Mouse (Mus musculus) neural tube, embryonic 13.5 days (tissue): ENCODE measurements at regions not wholly inside any gene's neighbourhood (a gene's known extent, or its start where the extent isn't known, plus 50 kb on each side); places are given as distances from the start of the nearest gene placed in this dataset.
A peak's percentile ranks its signal among the peaks of the same experiment; 100 is the strongest.

Source experiments
- ATAC-seq: fragments of 200-750 bp; cut with Nextera tagmentation; 2 replicates; pipeline ENCODE4 v1.8.0; 2017; ENCODE audit warnings: low read depth, mild to moderate bottlenecking, moderate TSS enrichment, moderate library complexity
- H3K27ac ChIP-seq: fragments of 300-500 bp; sonication (generic); replicated peaks from 2 replicates; pipeline ENCODE4 v1.5.1; 2015; ENCODE audit warnings: moderate library complexity, mild to moderate bottlenecking, inconsistent platforms
- H3K27me3 ChIP-seq: fragments of 300-500 bp; sonication (generic); 2 replicates; pipeline ENCODE4 v1.6.1; 2015; ENCODE audit warnings: mild to moderate bottlenecking, inconsistent platforms
- H3K36me3 ChIP-seq: fragments of 300-500 bp; sonication (generic); 2 replicates; pipeline ENCODE4 v1.6.1; 2015; ENCODE audit warnings: mild to moderate bottlenecking, inconsistent platforms
- H3K4me1 ChIP-seq: fragments of 300-500 bp; sonication (generic); replicated peaks from 2 replicates; pipeline ENCODE4 v1.6.1; 2015; ENCODE audit warnings: inconsistent platforms
- H3K4me2 ChIP-seq: fragments of 300-500 bp; sonication (generic); 2 replicates; pipeline ENCODE4 v1.6.1; 2015; ENCODE audit warnings: inconsistent platforms, mild to moderate bottlenecking, moderate library complexity
- H3K4me3 ChIP-seq: fragments of 300-500 bp; sonication (generic); 2 replicates; pipeline ENCODE4 v1.5.1; 2015; ENCODE audit warnings: mild to moderate bottlenecking, inconsistent platforms
- H3K9ac ChIP-seq: fragments of 300-500 bp; sonication (generic); 2 replicates; pipeline ENCODE4 v1.6.1; 2015; ENCODE audit warnings: moderate library complexity, mild to moderate bottlenecking, inconsistent platforms
- H3K9me3 ChIP-seq: fragments of 300-500 bp; sonication (generic); 2 replicates; pipeline ENCODE4 v1.6.1; 2016; ENCODE audit warnings: inconsistent platforms
- WGBS: fragments of 180-500 bp; shearing (Covaris S2); methylation state at CpG from one replicate; pipeline ENCODE4 v1.1.7; 2015; 5-methylcytosine and 5-hydroxymethylcytosine counted together

- peaks cover 15% of the 10 kb centered on the region; the same call in 1 of the 2 replicates for H3K4me1 ChIP-seq
- ATAC-seq: no peak
- no peak overlapping the region for H3K4me2 ChIP-seq
- no peaks in the 10 kb centered on the region for H3K9me3 ChIP-seq
- 45% methylated on average over 8 of the region's 8 CpGs for WGBS
- no peak overlapping the region for H3K4me3 ChIP-seq
- H3K27me3 ChIP-seq: peaks cover 10% of the 10 kb centered on the region; the same call in 1 of the 2 replicates
- no peaks in the 10 kb centered on the region for H3K36me3 ChIP-seq
- H3K27ac ChIP-seq: no peak overlapping the region
- no peak overlapping the region for H3K9ac ChIP-seq
Observed at GRCm38 (mm10) chr4:135041921-135042320, 78.5 kb upstream of the Runx3 start.

GRCm38 (mm10) chr4:135042501-135042900 lies 78.0 kb upstream of the Runx3 start:
- no peak overlapping the region for H3K4me3 ChIP-seq
- ATAC-seq: no peak
- no peak overlapping the region for H3K27ac ChIP-seq
- no peaks in the 10 kb centered on the region for H3K36me3 ChIP-seq
- H3K9me3 ChIP-seq: no peaks in the 10 kb centered on the region
- 94% methylated on average over 1 of the region's 1 CpGs for WGBS
- peaks cover 15% of the 10 kb centered on the region; the same call in 1 of the 2 replicates for H3K4me1 ChIP-seq
- no peak overlapping the region for H3K9ac ChIP-seq
- H3K4me2 ChIP-seq: no peak overlapping the region
- peaks cover 11% of the 10 kb centered on the region; the same call in 1 of the 2 replicates for H3K27me3 ChIP-seq

GRCm38 (mm10) chr4:135045054-135045453 lies 75.4 kb upstream of the Runx3 start:
- WGBS: 62% methylated on average over 16 of the region's 16 CpGs
- Histone ChIP-seq H3K4me1 (peaks cover 18% of the 10 kb centered on the region), H3K4me3 (no peak overlapping the region), H3K27ac (no peak overlapping the region), H3K9me3 (no peaks in the 10 kb centered on the region), H3K4me2 (no peak overlapping the region), H3K36me3 (no peaks in the 10 kb centered on the region), H3K9ac (no peak overlapping the region), H3K27me3 (peaks cover 9% of the 10 kb centered on the region; the same call in 1 of the 2 replicates)
- no peak for ATAC-seq

- Histone ChIP-seq H3K27me3 (0 out of 2 replicates have a peak, but pooled peaks cover 6% of the 10 kb centered on the region), H3K36me3 (no peaks in the 10 kb centered on the region), H3K4me2 (no peak overlapping the region), H3K4me3 (no peak overlapping the region), H3K9ac (no peak overlapping the region), H3K9me3 (no peaks in the 10 kb centered on the region), H3K27ac (no peak overlapping the region), H3K4me1 (peaks cover 23% of the 10 kb centered on the region)
- no peak for ATAC-seq
- 84% methylated on average over 7 of the region's 7 CpGs for WGBS
Observed at GRCm38 (mm10) chr4:135046619-135047018, 73.8 kb upstream of the Runx3 start.

- 70% methylated on average over 6 of the region's 6 CpGs for WGBS
- H3K9me3 ChIP-seq: no peaks in the 10 kb centered on the region
- no peak overlapping the region for H3K27ac ChIP-seq
- ATAC-seq: no peak
- H3K4me2 ChIP-seq: no peak overlapping the region
- no peak overlapping the region for H3K9ac ChIP-seq
- peaks cover 23% of the 10 kb centered on the region for H3K4me1 ChIP-seq
- H3K4me3 ChIP-seq: no peak overlapping the region
- H3K36me3 ChIP-seq: no peaks in the 10 kb centered on the region
- 0 out of 2 replicates have a peak, but pooled peaks cover 6% of the 10 kb centered on the region for H3K27me3 ChIP-seq
Observed at GRCm38 (mm10) chr4:135047251-135047650, 73.2 kb upstream of the Runx3 start.

- WGBS: 83% methylated on average over 5 of the region's 5 CpGs
- no peaks in the 10 kb centered on the region for H3K36me3 ChIP-seq
- 0 out of 2 replicates have a peak, but pooled peaks cover 6% of the 10 kb centered on the region for H3K27me3 ChIP-seq
- H3K9ac ChIP-seq: no peak overlapping the region
- ATAC-seq: no peak
- H3K4me3 ChIP-seq: no peak overlapping the region
- no peak overlapping the region for H3K4me2 ChIP-seq
- H3K27ac ChIP-seq: no peak overlapping the region
- peaks cover under 1% of the 10 kb centered on the region; the same call in 1 of the 2 replicates for H3K9me3 ChIP-seq
- H3K4me1 ChIP-seq: peaks cover 23% of the 10 kb centered on the region
Observed at GRCm38 (mm10) chr4:135047771-135048170, 72.7 kb upstream of the Runx3 start.

- Histone ChIP-seq H3K4me1 (peaks cover 20% of the 10 kb centered on the region), H3K4me3 (no peak overlapping the region), H3K9ac (no peak overlapping the region), H3K4me2 (no peak overlapping the region), H3K27me3 (0 out of 2 replicates have a peak, but pooled peaks cover 6% of the 10 kb centered on the region), H3K9me3 (peaks cover 6% of the 10 kb centered on the region; the same call in 1 of the 2 replicates), H3K36me3 (no peaks in the 10 kb centered on the region), H3K27ac (peak overlapping the region; percentile 74)
- peak; percentile 85 for ATAC-seq
- 18% methylated on average over 10 of the region's 10 CpGs for WGBS
Observed at GRCm38 (mm10) chr4:135049924-135050323, 70.5 kb upstream of the Runx3 start.

- no peak for ATAC-seq
- Histone ChIP-seq H3K36me3 (no peaks in the 10 kb centered on the region), H3K9ac (no peak overlapping the region), H3K4me1 (peaks cover 17% of the 10 kb centered on the region), H3K27me3 (0 out of 2 replicates have a peak, but pooled peaks cover 5% of the 10 kb centered on the region), H3K27ac (no peak overlapping the region), H3K4me2 (no peak overlapping the region), H3K4me3 (no peak overlapping the region), H3K9me3 (peaks cover 6% of the 10 kb centered on the region; the same call in 1 of the 2 replicates)
- 81% methylated on average over 11 of the region's 11 CpGs for WGBS
Observed at GRCm38 (mm10) chr4:135051466-135051865, 69.0 kb upstream of the Runx3 start.

- Histone ChIP-seq H3K4me3 (no peak overlapping the region), H3K36me3 (no peaks in the 10 kb centered on the region), H3K4me2 (no peak overlapping the region), H3K9ac (no peak overlapping the region), H3K27me3 (0 out of 2 replicates have a peak, but pooled peaks cover 3% of the 10 kb centered on the region), H3K9me3 (peaks cover 6% of the 10 kb centered on the region; the same call in 1 of the 2 replicates), H3K4me1 (peaks cover 17% of the 10 kb centered on the region), H3K27ac (no peak overlapping the region)
- no peak for ATAC-seq
- 97% methylated on average over 11 of the region's 11 CpGs for WGBS
Observed at GRCm38 (mm10) chr4:135053585-135053984, 66.9 kb upstream of the Runx3 start.

GRCm38 (mm10) chr4:135054353-135054752 lies 66.1 kb upstream of the Runx3 start:
- Histone ChIP-seq H3K36me3 (no peaks in the 10 kb centered on the region), H3K9ac (no peak overlapping the region), H3K9me3 (peaks cover 6% of the 10 kb centered on the region; the same call in 1 of the 2 replicates), H3K27ac (no peak overlapping the region), H3K27me3 (0 out of 2 replicates have a peak, but pooled peaks cover 3% of the 10 kb centered on the region), H3K4me3 (no peak overlapping the region), H3K4me1 (peaks cover 12% of the 10 kb centered on the region), H3K4me2 (no peak overlapping the region)
- no peak for ATAC-seq
- 86% methylated on average over 10 of the region's 10 CpGs for WGBS

- H3K4me1 ChIP-seq: peaks cover 8% of the 10 kb centered on the region; the same call in 1 of the 2 replicates
- 0 out of 2 replicates have a peak, but pooled peaks cover 3% of the 10 kb centered on the region for H3K27me3 ChIP-seq
- H3K36me3 ChIP-seq: no peaks in the 10 kb centered on the region
- H3K4me2 ChIP-seq: no peak overlapping the region
- no peak overlapping the region for H3K9ac ChIP-seq
- peaks cover 6% of the 10 kb centered on the region; the same call in 1 of the 2 replicates for H3K9me3 ChIP-seq
- no peak overlapping the region for H3K27ac ChIP-seq
- ATAC-seq: no peak
- 92% methylated on average over 7 of the region's 7 CpGs for WGBS
- H3K4me3 ChIP-seq: no peak overlapping the region
Observed at GRCm38 (mm10) chr4:135056371-135056770, 64.1 kb upstream of the Runx3 start.

- H3K27ac ChIP-seq: no peak overlapping the region
- peaks cover 8% of the 10 kb centered on the region; the same call in 1 of the 2 replicates for H3K4me1 ChIP-seq
- no peak overlapping the region for H3K4me2 ChIP-seq
- WGBS: 85% methylated on average over 11 of the region's 11 CpGs
- peaks cover 6% of the 10 kb centered on the region; the same call in 1 of the 2 replicates for H3K9me3 ChIP-seq
- no peak overlapping the region for H3K4me3 ChIP-seq
- H3K9ac ChIP-seq: no peak overlapping the region
- no peaks in the 10 kb centered on the region for H3K36me3 ChIP-seq
- ATAC-seq: no peak
- H3K27me3 ChIP-seq: 0 out of 2 replicates have a peak, but pooled peaks cover 3% of the 10 kb centered on the region
Observed at GRCm38 (mm10) chr4:135057286-135057685, 63.2 kb upstream of the Runx3 start.

GRCm38 (mm10) chr4:135058895-135059294 lies 61.6 kb upstream of the Runx3 start:
- WGBS: 80% methylated on average over 4 of the region's 4 CpGs
- Histone ChIP-seq H3K4me1 (peaks cover 8% of the 10 kb centered on the region; the same call in 1 of the 2 replicates), H3K4me2 (no peak overlapping the region), H3K9ac (no peak overlapping the region), H3K4me3 (no peak overlapping the region), H3K27me3 (0 out of 2 replicates have a peak, but pooled peaks cover 3% of the 10 kb centered on the region), H3K36me3 (no peaks in the 10 kb centered on the region), H3K9me3 (no peaks in the 10 kb centered on the region), H3K27ac (no peak overlapping the region)
- ATAC-seq: no peak
